Mouse (Mus musculus): ENCODE results near the gene Fnbp4.

- TF ChIP-seq CTCF (conservative IDR thresholded peaks at IDR 0.05; ENCODE audit: low read length), result no peak
- TF ChIP-seq POU5F1 (IDR thresholded peaks at IDR 0.05; ENCODE audit: borderline replicate concordance, low read length), result no peak
- no peak for TF ChIP-seq NANOG (IDR thresholded peaks at IDR 0.05; ENCODE audit: borderline replicate concordance, low read length)
Observed at GRCm38 (mm10) chr2:90715555-90716092, 29.5 kb upstream of the Fnbp4 start.
